Mouse (Mus musculus) E14TG2a.4 (cell line): ENCODE data around the gene Ephb2.

ENCODE experiments used
- H3K27me3 ChIP-seq: 2 replicates; pipeline ENCODE4 v1.6.1; 2014; ENCODE audit warnings: low read length, control low read depth; ENCODE audit not compliant: insufficient read depth
- H3K36me3 ChIP-seq: 2 replicates; pipeline ENCODE4 v1.6.1; 2014; ENCODE audit warnings: low read length, control low read depth; ENCODE audit not compliant: insufficient read depth
- H3K4me1 ChIP-seq: replicated peaks from 2 replicates; pipeline ENCODE4 v1.6.1; 2014; ENCODE audit warnings: low read depth, low read length, control low read depth
- H3K4me3 ChIP-seq: replicated peaks from 2 replicates; pipeline ENCODE4 v1.5.1; 2014; ENCODE audit warnings: mild to moderate bottlenecking, low read length
- H3K9me3 ChIP-seq: 2 replicates; pipeline ENCODE4 v1.6.1; 2014; ENCODE audit warnings: low read length, control low read depth
- CTCF ChIP-seq: conservative IDR thresholded peaks from 2 replicates; pipeline ENCODE4 v1.5.1; 2014; ENCODE audit warnings: low read length
- NANOG ChIP-seq: IDR thresholded peaks from 2 replicates; pipeline ENCODE4 v1.6.1; 2014; ENCODE audit warnings: borderline replicate concordance, low read length, mixed read lengths
- POU5F1 ChIP-seq: IDR thresholded peaks from 2 replicates; pipeline ENCODE4 v1.6.1; 2014; ENCODE audit warnings: low read length, borderline replicate concordance

The Ephb2 gene

GRCm38 (mm10) chr4:136653019-136653418 is 182.8 kb downstream of the Ephb2 start:
- TF ChIP-seq CTCF (no peak), NANOG (no peak), POU5F1 (no peak)
- peaks cover 19% of the 10 kb centered on the region; the same call in 1 of the 2 replicates for H3K36me3 ChIP-seq
- no peak overlapping the region for H3K4me3 ChIP-seq
- no peaks in the 10 kb centered on the region for H3K9me3 ChIP-seq
- H3K27me3 ChIP-seq, result peaks cover 5% of the 10 kb centered on the region; the same call in 1 of the 2 replicates
- H3K4me1 ChIP-seq, result peaks cover 13% of the 10 kb centered on the region

GRCm38 (mm10) chr4:136652528-136652910 is 183.3 kb downstream of the Ephb2 start:
- Histone ChIP-seq H3K4me3 (no peak overlapping the region), H3K9me3 (no peaks in the 10 kb centered on the region), H3K4me1 (peaks cover 13% of the 10 kb centered on the region), H3K36me3 (peaks cover 17% of the 10 kb centered on the region; the same call in 1 of the 2 replicates), H3K27me3 (peaks cover 5% of the 10 kb centered on the region; the same call in 1 of the 2 replicates)
- TF ChIP-seq CTCF (no peak), NANOG (no peak), POU5F1 (no peak)

- peaks cover 12% of the 10 kb centered on the region; the same call in 1 of the 2 replicates for H3K36me3 ChIP-seq
- H3K9me3 ChIP-seq, result peaks cover under 1% of the 10 kb centered on the region; the same call in 1 of the 2 replicates
- no peak overlapping the region for H3K4me3 ChIP-seq
- TF ChIP-seq NANOG (no peak), POU5F1 (no peak), CTCF (no peak)
- H3K27me3 ChIP-seq, result peaks cover 5% of the 10 kb centered on the region; the same call in 1 of the 2 replicates
- peaks cover 9% of the 10 kb centered on the region for H3K4me1 ChIP-seq
Measured at GRCm38 (mm10) chr4:136651882-136652527, 183.8 kb downstream of the Ephb2 start.

- Histone ChIP-seq H3K4me3 (no peak overlapping the region), H3K4me1 (peaks cover 9% of the 10 kb centered on the region), H3K9me3 (peaks cover 6% of the 10 kb centered on the region; the same call in 1 of the 2 replicates), H3K36me3 (peaks cover 9% of the 10 kb centered on the region; the same call in 1 of the 2 replicates), H3K27me3 (peaks cover 5% of the 10 kb centered on the region; the same call in 1 of the 2 replicates)
- TF ChIP-seq CTCF (peak; percentile 94), POU5F1 (no peak), NANOG (no peak)
Measured at GRCm38 (mm10) chr4:136651357-136651811, 184.4 kb downstream of the Ephb2 start.

- no peak for TF ChIP-seq CTCF
- no peak for TF ChIP-seq POU5F1
- no peak for TF ChIP-seq NANOG
- peaks cover 9% of the 10 kb centered on the region for H3K4me1 ChIP-seq
- peaks cover 6% of the 10 kb centered on the region; the same call in 1 of the 2 replicates for H3K9me3 ChIP-seq
- H3K4me3 ChIP-seq, result no peak overlapping the region
- peaks cover 9% of the 10 kb centered on the region; the same call in 1 of the 2 replicates for H3K27me3 ChIP-seq
- peaks cover 4% of the 10 kb centered on the region; the same call in 1 of the 2 replicates for H3K36me3 ChIP-seq
Measured at GRCm38 (mm10) chr4:136650261-136650660, 185.5 kb downstream of the Ephb2 start.

- peaks cover 3% of the 10 kb centered on the region; the same call in 1 of the 2 replicates for H3K36me3 ChIP-seq
- peaks cover 10% of the 10 kb centered on the region for H3K4me1 ChIP-seq
- H3K4me3 ChIP-seq, result no peak overlapping the region; the same call in none of the 2 replicates
- peaks cover 13% of the 10 kb centered on the region for H3K27me3 ChIP-seq
- no peak for TF ChIP-seq CTCF
- peaks cover 6% of the 10 kb centered on the region; the same call in 1 of the 2 replicates for H3K9me3 ChIP-seq
Measured at GRCm38 (mm10) chr4:136649480-136650196, 186.2 kb downstream of the Ephb2 start.

GRCm38 (mm10) chr4:136648922-136649479 is 186.8 kb downstream of the Ephb2 start:
- TF ChIP-seq CTCF, result peak; percentile 98
- no peak for TF ChIP-seq NANOG
- H3K4me1 ChIP-seq, result peaks cover 16% of the 10 kb centered on the region

GRCm38 (mm10) chr4:136638890-136639289 is 196.9 kb downstream of the Ephb2 start:
- Histone ChIP-seq H3K4me1 (peaks cover 30% of the 10 kb centered on the region), H3K4me3 (peak overlapping the region; percentile 41; the same call in 1 of the 2 replicates), H3K36me3 (no peaks in the 10 kb centered on the region), H3K9me3 (peaks cover 3% of the 10 kb centered on the region; the same call in 1 of the 2 replicates), H3K27me3 (peaks cover 43% of the 10 kb centered on the region)
- no peak for TF ChIP-seq CTCF
- TF ChIP-seq NANOG, result 0 out of 2 replicates have a peak, but pooled peaks have one; percentile 4
- TF ChIP-seq POU5F1, result no peak

More at GRCm38 (mm10) chr4:136648922-136649479, 186.8 kb downstream of the Ephb2 start:
- Histone ChIP-seq H3K4me3 (no peak overlapping the region; the same call in 1 of the 2 replicates), H3K27me3 (peaks cover 13% of the 10 kb centered on the region), H3K9me3 (peaks cover 6% of the 10 kb centered on the region; the same call in 1 of the 2 replicates), H3K36me3 (no peaks in the 10 kb centered on the region)
